Mouse (Mus musculus): ENCODE results near the gene Mettl27.

- TF ChIP-seq POLR2A (IDR thresholded peaks at IDR 0.05; ENCODE audit: borderline replicate concordance, extremely low read depth, insufficient read depth, insufficient read length, poor library complexity, severe bottlenecking) (no peak), CTCF (IDR thresholded peaks at IDR 0.05; ENCODE audit: borderline replicate concordance, extremely low read depth, insufficient read depth, insufficient read length) (no peak)
Observed at GRCm38 (mm10) chr5:134946063-134946856, 14.1 kb downstream of the Mettl27 start.

All from brain, embryonic 14.5 days (tissue).